Mouse (Mus musculus) naive thymus-derived CD4-positive, alpha-beta T cell, adult 2 months (primary cell): Measurements from ENCODE around the gene Uxs1.

Experiments used
- DNase-seq: peaks from one replicate; pipeline ENCODE4 v3.0.0-alpha.2; 2011; ENCODE audit warnings: low read depth

Gene Uxs1

DNA sequence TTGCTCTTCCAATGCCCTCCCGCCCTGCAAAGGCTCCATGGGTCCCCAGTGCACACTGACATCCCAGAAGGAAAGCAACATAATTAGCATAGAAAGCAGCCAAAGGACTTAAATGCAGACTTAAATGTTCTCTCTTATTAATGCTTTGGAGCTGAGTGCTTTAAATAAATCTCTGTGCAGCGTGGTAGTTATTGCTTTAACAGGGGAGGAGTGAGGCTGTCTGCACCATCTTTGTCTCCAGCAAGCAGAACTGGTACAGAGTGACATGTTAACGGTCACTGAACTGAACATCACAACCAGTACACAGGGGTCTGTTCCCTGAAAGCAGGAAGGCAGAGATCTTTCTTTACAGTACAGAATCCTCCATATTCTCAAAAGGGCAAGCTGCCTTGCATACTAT, 29.6 kb downstream of the Uxs1 start:
- no peak for DNase-seq

- DNase-seq = no peak
Measured at GRCm38 (mm10) chr1:43789765-43790164, 37.8 kb downstream of the Uxs1 start.

DNA sequence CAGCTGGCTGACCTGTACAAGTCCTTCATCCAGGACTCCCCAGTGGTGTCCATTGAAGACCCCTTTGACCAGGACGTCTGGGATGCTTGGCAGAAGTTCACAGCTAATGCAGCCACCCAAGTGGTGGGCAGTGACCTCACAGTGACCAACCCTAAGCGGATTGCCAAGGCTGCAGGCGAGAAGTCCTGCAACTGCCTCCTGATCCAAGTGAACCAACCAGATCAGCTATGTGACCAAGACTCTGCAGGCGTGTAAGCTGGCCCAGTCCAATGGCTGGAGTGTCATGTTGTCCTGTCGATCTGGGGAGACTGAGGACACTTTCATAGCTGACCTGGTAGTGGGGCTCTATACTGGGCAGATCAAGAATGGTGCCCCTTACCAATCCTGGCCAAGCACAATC, 40.9 kb downstream of the Uxs1 start:
- DNase-seq = no peak

- no peak for DNase-seq
Measured at GRCm38 (mm10) chr1:43785316-43785715, 42.3 kb downstream of the Uxs1 start.

- no peak for DNase-seq
Measured at GRCm38 (mm10) chr1:43783186-43783585, 44.4 kb downstream of the Uxs1 start.

- DNase-seq = no peak
Measured at GRCm38 (mm10) chr1:43782680-43783079, 44.9 kb downstream of the Uxs1 start.

GRCm38 (mm10) chr1:43781672-43782071, 45.9 kb downstream of the Uxs1 start:
- DNase-seq = no peak

GRCm38 (mm10) chr1:43781195-43781594, 46.4 kb downstream of the Uxs1 start:
- no peak for DNase-seq

DNA sequence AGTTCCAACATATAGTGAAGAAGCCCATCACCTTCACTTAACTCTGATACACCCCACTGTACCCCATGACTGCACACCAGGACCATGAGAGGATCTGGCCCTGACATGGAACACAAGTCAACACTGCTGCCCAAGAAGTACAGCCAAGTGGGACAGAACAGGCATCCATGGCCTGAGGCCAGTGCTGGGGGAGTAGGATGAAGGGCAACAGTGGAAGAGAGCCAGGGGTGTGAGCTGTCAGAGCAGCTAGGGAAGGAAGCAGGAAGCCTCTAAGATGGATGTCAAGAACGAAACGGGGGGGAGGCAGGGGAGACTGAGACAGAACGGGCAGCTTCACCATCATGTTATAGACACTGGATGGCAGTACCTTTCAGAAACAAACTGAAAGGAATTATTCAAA, 51.5 kb downstream of the Uxs1 start:
- no peak for DNase-seq

DNA sequence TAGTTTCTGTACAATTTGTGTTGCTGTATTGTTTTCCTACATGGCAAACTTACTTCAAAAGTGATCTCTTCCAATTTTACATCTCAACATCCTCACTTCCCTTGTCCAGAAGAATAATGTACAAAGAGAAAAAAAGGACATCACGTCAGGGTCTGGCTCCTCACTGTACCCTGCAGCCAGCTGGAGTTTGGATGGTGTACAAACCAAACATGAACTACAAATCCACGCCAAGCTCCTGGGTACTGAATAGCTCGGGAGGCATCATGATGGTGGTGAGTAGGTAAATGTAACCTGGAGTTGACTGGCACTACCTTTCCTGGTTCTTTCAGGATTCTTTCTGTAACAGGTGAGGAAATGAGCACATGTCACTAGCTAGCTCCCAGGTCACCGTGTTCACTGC, 53.5 kb downstream of the Uxs1 start:
- DNase-seq = no peak

- DNase-seq = no peak
Measured at GRCm38 (mm10) chr1:43772694-43773093, 54.9 kb downstream of the Uxs1 start.

DNA sequence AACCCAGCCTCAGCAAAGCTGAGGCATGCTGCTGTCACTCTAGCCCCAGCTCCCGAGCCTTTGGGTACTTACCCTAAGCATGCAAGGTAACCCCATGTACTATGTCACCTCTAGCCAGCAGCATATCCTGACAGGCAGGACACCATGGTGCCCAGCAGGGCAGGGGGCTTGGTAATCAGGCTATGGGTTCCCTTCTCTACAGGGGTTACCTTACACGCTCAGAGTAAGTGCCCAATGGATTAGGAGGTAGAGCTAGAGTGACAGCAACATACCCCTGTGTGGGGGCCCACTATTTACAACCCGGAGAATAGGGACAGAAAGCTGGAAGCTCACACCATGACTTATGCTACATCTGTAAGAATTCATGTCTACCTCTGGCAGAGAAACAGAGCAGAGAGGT, 57.6 kb downstream of the Uxs1 start:
- DNase-seq = no peak

- DNase-seq = no peak
Measured at GRCm38 (mm10) chr1:43769348-43769747, 58.3 kb downstream of the Uxs1 start.

DNA sequence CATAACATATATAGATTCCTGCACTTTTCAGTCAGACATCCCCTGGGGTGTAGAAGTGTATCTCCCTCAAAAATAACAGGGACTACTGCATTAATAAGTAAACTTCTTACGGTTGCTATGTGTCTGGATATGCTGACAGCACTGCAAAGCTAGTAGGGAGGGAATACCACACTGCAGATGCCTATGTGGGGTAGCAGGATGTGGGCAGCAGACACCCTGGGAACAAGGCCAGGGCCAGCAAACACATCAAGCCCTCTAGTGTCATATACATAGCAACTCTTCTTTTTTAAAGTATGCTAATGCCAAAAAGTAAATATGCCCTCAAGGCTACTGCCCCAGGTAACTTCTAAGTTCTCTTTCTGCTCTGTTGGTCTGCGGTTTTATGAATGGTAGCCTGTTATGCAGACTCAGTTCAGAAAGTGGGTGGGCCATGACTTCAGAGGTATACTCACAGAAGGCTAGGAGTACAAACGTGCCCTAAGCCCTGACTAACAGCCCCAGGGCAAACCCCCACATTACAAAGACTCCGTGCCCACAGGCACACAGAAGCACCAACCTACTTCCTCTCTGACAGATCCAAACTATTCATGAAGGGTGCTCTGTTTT, 59.1 kb downstream of the Uxs1 start:
- DNase-seq = peak; percentile 62

DNA sequence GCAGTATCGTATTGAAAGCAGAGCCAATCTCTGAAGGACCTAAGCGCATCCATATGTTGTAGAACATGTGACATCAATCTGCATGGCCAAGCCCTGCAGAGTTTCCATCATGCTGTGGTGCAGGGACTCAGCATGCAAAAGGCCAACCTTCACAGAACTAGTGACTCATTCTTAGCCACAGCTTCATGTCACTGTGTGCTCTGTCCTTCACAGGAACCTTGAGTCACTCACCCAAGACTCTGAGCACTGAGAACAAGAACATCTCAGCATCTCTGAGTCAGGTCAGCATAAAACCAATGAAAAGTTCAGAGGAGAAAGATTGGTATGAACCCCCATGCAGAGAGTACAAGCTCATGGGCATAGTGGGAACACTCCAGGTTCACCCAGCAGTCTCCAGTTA, 61.3 kb downstream of the Uxs1 start:
- no peak for DNase-seq

GRCm38 (mm10) chr1:43764481-43764880, 63.1 kb downstream of the Uxs1 start:
- no peak for DNase-seq

DNA sequence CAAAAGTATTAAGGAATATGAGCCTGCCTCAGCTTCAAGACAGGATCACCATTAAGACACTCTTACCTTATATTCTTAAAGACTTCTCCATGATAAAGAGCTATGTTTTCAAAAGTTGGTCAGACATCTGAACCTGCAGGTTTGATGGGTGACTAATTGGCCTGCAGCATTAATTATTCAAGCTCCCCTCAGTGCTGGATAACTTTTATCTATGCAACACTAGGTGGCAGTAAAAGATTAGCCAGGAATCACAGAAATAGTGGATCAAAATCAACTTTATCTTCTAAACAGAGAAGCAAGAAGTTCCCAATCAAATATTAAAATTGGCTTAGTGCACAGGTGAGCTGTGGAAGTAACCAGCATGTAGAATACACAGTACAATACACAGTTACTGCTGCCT, 67.5 kb downstream of the Uxs1 start:
- peak; percentile 58 for DNase-seq

- DNase-seq = no peak
Measured at GRCm38 (mm10) chr1:43754448-43755312, 72.9 kb downstream of the Uxs1 start.

GRCm38 (mm10) chr1:43738519-43738894, 89.1 kb downstream of the Uxs1 start:
- DNase-seq = no peak

GRCm38 (mm10) chr1:43737812-43738518, 89.6 kb downstream of the Uxs1 start:
- peak; percentile 21 for DNase-seq

- DNase-seq = no peak
Measured at GRCm38 (mm10) chr1:43732657-43733056, 94.9 kb downstream of the Uxs1 start.

- peak; percentile 7 for DNase-seq
Measured at GRCm38 (mm10) chr1:43732100-43732499, 95.5 kb downstream of the Uxs1 start.

- DNase-seq = no peak
Measured at GRCm38 (mm10) chr1:43730491-43730924, 97.1 kb downstream of the Uxs1 start, which contains the start of gene 1500015O10Rik. 1500015O10Rik (plus strand) TSS chr1:43730602.
